Mouse (Mus musculus) MEL (cell line): Measurements from ENCODE around the gene Map1s.

Experiments used
- BHLHE40 ChIP-seq: IDR thresholded peaks from 2 replicates; pipeline ENCODE4 v1.6.1; 2012; ENCODE audit warnings: low read depth, mild to moderate bottlenecking, inconsistent platforms, low read length, improper control_type of control experiment, borderline replicate concordance
- CHD1 ChIP-seq: IDR thresholded peaks from 2 replicates; pipeline ENCODE4 v1.6.1; 2012; ENCODE audit warnings: low read depth, mild to moderate bottlenecking, inconsistent platforms, low read length, improper control_type of control experiment
- CTCF ChIP-seq, 3 experiments: IDR thresholded peaks in 2 of 3; conservative IDR thresholded peaks in 1 of 3; 2 replicates each; pipeline ENCODE4 v1.5.1; 2011 to 2012; ENCODE audit warnings: low read length in 3 of 3, low read depth in 2 of 3, mild to moderate bottlenecking in 2 of 3, improper control_type of control experiment in 1 of 3, inconsistent platforms in 1 of 3, mixed read lengths in 1 of 3, moderate library complexity in 1 of 3; ENCODE audit not compliant: control insufficient read depth in 1 of 3, insufficient read depth in 1 of 3, poor library complexity in 1 of 3, severe bottlenecking in 1 of 3
- EP300 ChIP-seq, 2 experiments: IDR thresholded peaks; 2 replicates each; pipeline ENCODE4 v1.6.1; 2011; ENCODE audit warnings: improper control_type of control experiment in 2 of 2, low read length in 2 of 2, low read depth in 1 of 2, mild to moderate bottlenecking in 1 of 2
- HCFC1 ChIP-seq: IDR thresholded peaks from 2 replicates; pipeline ENCODE4 v1.6.1; 2012; ENCODE audit warnings: low read depth, mild to moderate bottlenecking, inconsistent platforms, low read length, improper control_type of control experiment, moderate library complexity
- MAX ChIP-seq: IDR thresholded peaks from 2 replicates; pipeline ENCODE4 v1.6.1; 2011; ENCODE audit warnings: low read length, improper control_type of control experiment
- MAZ ChIP-seq: IDR thresholded peaks from 2 replicates; pipeline ENCODE4 v1.6.1; 2012; ENCODE audit warnings: low read depth, mild to moderate bottlenecking, inconsistent platforms, low read length, improper control_type of control experiment
- MYB ChIP-seq: IDR thresholded peaks from 2 replicates; pipeline ENCODE4 v1.6.1; 2011; ENCODE audit warnings: mild to moderate bottlenecking, low read depth, low read length, improper control_type of control experiment
- POLR2A ChIP-seq, 2 experiments: IDR thresholded peaks; 2 replicates each; pipeline ENCODE4 v1.6.1; 2011 to 2012; ENCODE audit warnings: low read length in 2 of 2, mild to moderate bottlenecking in 2 of 2, control low read depth in 1 of 2, improper control_type of control experiment in 1 of 2, low read depth in 1 of 2, moderate library complexity in 1 of 2; ENCODE audit not compliant: control insufficient read depth in 1 of 2, insufficient read depth in 1 of 2, poor library complexity in 1 of 2
- TCF12 ChIP-seq: IDR thresholded peaks from 2 replicates; pipeline ENCODE4 v1.6.1; 2014; ENCODE audit warnings: low read depth, mild to moderate bottlenecking, inconsistent platforms, low read length, improper control_type of control experiment, moderate library complexity
- ZNF384 ChIP-seq: IDR thresholded peaks from 2 replicates; pipeline ENCODE4 v1.6.1; 2012; ENCODE audit warnings: low read depth, mild to moderate bottlenecking, inconsistent platforms, low read length, improper control_type of control experiment

GRCm38 (mm10) chr8:70907518-70907917, 1.8 kb downstream of the Map1s start:
- TF ChIP-seq MAX = no peak
- TF ChIP-seq CTCF (IDR thresholded peaks at IDR 0.05 in 2 of 3, conservative IDR thresholded peaks at IDR 0.05 in 1 of 3; ENCODE audit: control insufficient read depth in 1 of 3, insufficient read depth in 1 of 3, low read depth in 2 of 3, low read length in 3 of 3, poor library complexity in 1 of 3, severe bottlenecking in 1 of 3) = no peak
- TF ChIP-seq MYB = no peak
- TF ChIP-seq MAZ = no peak
- TF ChIP-seq TCF12 = peak; percentile 40; the same call in 1 of the 2 replicates
- no peak for TF ChIP-seq POLR2A (IDR thresholded peaks at IDR 0.05; ENCODE audit: control insufficient read depth in 1 of 2, insufficient read depth in 1 of 2, low read depth in 1 of 2, low read length in 2 of 2, poor library complexity in 1 of 2)
- TF ChIP-seq ZNF384 = no peak
- no peak for TF ChIP-seq HCFC1
- peak in 1 of 2 experiments; percentile 30; a peak in 1 of 4 replicates for TF ChIP-seq EP300 (IDR thresholded peaks at IDR 0.05; ENCODE audit: low read depth in 1 of 2, low read length in 2 of 2)
- TF ChIP-seq BHLHE40 = peak; percentile 25; the same call in 1 of the 2 replicates
- TF ChIP-seq CHD1 = no peak
